Mouse (Mus musculus) C2C12 (cell line): ENCODE measurements around the gene Traf2.

ENCODE experiments used
- CEBPB ChIP-seq: IDR thresholded peaks from one replicate; pipeline ENCODE4 v1.6.1; 2011; ENCODE audit warnings: low read depth, mild to moderate bottlenecking, control low read depth, moderate library complexity
- CTCF ChIP-seq: IDR thresholded peaks from one replicate; pipeline ENCODE4 v1.5.1; 2011; ENCODE audit not compliant: control insufficient read depth, insufficient read depth, insufficient read length
- FOSL1 ChIP-seq: IDR thresholded peaks from one replicate; pipeline ENCODE4 v1.8.0; 2011; ENCODE audit warnings: mild to moderate bottlenecking, low read length; ENCODE audit not compliant: poor library complexity, insufficient read depth, severe bottlenecking
- MAX ChIP-seq: IDR thresholded peaks from one replicate; pipeline ENCODE4 v1.6.1; 2011; ENCODE audit warnings: mild to moderate bottlenecking, control low read depth
- MYOD1 ChIP-seq: IDR thresholded peaks from one replicate; pipeline ENCODE4 v1.6.1; 2011; ENCODE audit warnings: low read depth; ENCODE audit not compliant: control insufficient read depth, insufficient read length
- MYOG ChIP-seq: IDR thresholded peaks from one replicate; pipeline ENCODE4 v1.6.1; 2011; ENCODE audit not compliant: control insufficient read depth, insufficient read length; ENCODE audit errors: extremely low read depth
- USF1 ChIP-seq: IDR thresholded peaks from one replicate; pipeline ENCODE4 v1.6.1; 2011; ENCODE audit warnings: low read depth, mild to moderate bottlenecking, control low read depth, moderate library complexity

GRCm38 (mm10) chr2:25574579-25575431, 28.1 kb upstream of the Traf2 start, which contains the start of the genes Mamdc4 and Phpt1:
- TF ChIP-seq CTCF: no peak
- TF ChIP-seq USF1: no peak
- no peak for TF ChIP-seq MYOD1
- TF ChIP-seq MYOG: no peak
- no peak for TF ChIP-seq CEBPB
- TF ChIP-seq FOSL1: no peak
- peak; percentile 11 for TF ChIP-seq MAX
